Mouse (Mus musculus) small intestine, adult 10 weeks (tissue): ENCODE measurements around the gene Olfr168. TPM values are rescaled to one million over a fixed set of nuclear protein-coding genes. Genes with fewer than 3 reads are reported as not detected.

Experiments
- polyA plus RNA-seq: library from polyadenylated mRNA; stranded (reverse); fragments of 350-450 nt; fragmentation: Illumina TruSeq; extraction: RNeasy Lipid Tissue Mini Kit (QIAGEN cat#74804); gene quantifications from one replicate; pipeline ENCODE4 v1.2.3, GENCODE M21; 2014; ENCODE audit warnings: low replicate concordance

Olfr168 gene
- not detected for polyA plus RNA-seq

DNA sequence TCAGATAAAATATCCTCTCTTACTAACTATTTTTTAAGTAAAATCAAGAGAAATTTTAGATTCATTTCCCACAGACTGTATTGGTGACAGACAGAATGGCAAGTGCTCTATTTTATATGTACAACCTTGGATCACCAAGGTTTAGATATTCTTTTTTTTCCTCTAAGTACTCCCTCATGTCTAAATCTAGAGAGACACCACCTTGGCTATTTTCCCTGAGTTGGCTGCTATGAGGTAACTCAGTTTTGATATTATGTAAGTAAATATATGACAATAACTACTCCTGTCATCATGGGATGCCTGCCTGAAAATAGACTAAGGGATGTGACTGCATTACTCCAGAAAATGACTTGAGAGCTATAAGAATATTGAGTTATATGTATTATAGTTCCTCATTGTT is at the start of gene Olfr168:
Gene Olfr168 (minus strand): TSS at position 101 of the 400 bp plus-strand sequence.

DNA sequence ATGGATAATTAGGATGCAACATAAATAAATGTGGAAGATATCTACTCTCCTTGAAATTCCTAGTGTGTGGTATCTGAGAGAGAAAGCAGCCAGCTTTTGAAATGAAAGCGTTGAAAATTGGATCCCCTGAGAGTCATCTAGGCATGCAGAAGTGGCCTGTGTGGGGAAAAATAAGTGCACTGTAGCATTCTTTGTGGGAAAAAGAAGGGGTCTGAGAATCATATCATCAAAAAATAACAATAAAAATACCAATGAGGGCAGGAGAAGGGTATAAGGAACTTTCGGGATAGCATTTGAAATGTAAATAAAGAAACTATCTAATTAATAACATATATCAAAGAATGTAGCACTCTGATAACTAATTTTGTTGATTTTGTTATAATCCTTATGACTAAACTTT is 36.4 kb upstream of the Olfr168 start, which contains the start of gene Olfr169:
Gene Olfr169 (minus strand): TSS at position 101 of the 400 bp plus-strand sequence.

DNA sequence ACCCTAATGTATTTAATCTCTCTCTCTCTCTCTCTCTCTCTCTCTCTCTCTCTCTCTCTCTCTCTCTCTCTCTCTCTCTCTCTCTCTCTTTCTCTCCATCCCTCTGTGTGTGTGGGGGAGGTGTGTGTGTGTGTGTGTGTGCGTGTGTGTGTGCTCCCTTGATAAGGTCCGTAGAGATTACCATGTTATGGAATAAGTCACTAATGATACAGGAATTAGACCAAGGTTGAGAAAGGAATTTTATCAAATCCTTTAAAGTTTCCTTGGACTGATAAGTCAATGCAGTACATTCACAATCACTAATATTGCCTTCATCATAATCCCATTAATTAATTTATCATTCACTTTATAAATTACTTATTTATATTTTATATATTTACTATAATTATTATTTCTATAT is 13.2 kb downstream of the Olfr168 start, which contains the start of gene Olfr167:
Gene Olfr167 (minus strand): TSS at position 101 of the 400 bp plus-strand sequence.

DNA sequence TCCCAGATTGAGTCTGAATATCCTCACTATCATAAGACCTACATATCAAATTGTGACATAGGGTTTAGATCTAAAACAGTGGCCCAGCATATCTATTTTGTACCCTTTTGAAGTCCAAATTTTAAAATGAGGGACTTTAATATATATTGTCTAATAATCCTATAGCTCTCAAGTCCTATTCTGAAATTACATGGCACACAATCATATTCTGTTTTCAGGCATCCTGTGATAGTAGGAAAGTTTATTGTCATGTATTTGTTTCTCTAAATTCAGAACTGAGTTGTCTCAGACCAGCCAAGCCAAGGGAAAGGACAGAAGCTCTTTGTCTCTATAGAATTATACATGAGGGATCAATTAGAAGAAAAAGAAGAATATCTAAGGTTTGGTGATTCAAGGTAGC is 52.0 kb downstream of the Olfr168 start, which contains the start of gene Olfr166:
Gene Olfr166 (plus strand): TSS at position 301 of the 400 bp plus-strand sequence.

Other genes with a start within 250 kb of the Olfr168 start
- not detected for gene Olfr164, start 221.5 kb downstream of the Olfr168 start, polyA plus RNA-seq
- 61.3 TPM for gene Olfr165, start 112.4 kb downstream of the Olfr168 start, polyA plus RNA-seq
- not detected for gene Olfr166, start 51.9 kb downstream of the Olfr168 start, polyA plus RNA-seq
- not detected for gene Olfr167, start 13.3 kb downstream of the Olfr168 start, polyA plus RNA-seq
- gene Olfr169, start 36.3 kb upstream of the Olfr168 start, polyA plus RNA-seq = not detected
- not detected for gene Olfr170, start 76.3 kb upstream of the Olfr168 start, polyA plus RNA-seq
- gene Olfr171, start 94.4 kb upstream of the Olfr168 start, polyA plus RNA-seq = not detected
- 0.26 TPM for gene Lamp3, start 170.8 kb upstream of the Olfr168 start, polyA plus RNA-seq
- 5.2 TPM for gene B3gnt5, start 224.7 kb upstream of the Olfr168 start, polyA plus RNA-seq